Mouse (Mus musculus) adrenal gland, adult 2 months (tissue): Measurements from ENCODE around the gene Ogn. TPM values are rescaled to one million over a fixed set of nuclear protein-coding genes. Genes with fewer than 3 reads are reported as not detected.
A peak's percentile ranks its signal among the peaks of the same experiment; 100 is the strongest.
"Not testable (repeated sequence)": the region's sequence is repeated elsewhere in the genome, so short reads cannot be mapped to it uniquely, and the experiment has no call there.

Source experiments
- DNase-seq: peaks from one replicate; pipeline ENCODE4 v3.0.0; 2021
- long read RNA-seq: library from polyadenylated mRNA; stranded (forward); transcript quantifications from one replicate; pipeline ENCODE4 v2.0.0, GENCODE M21; 2021
- polyA plus RNA-seq: library from polyadenylated mRNA; depleted of rRNA; stranded (reverse); fragments of >200 nt; gene quantifications from 2 replicates; pipeline ENCODE4 v1.2.3, GENCODE M21; 2012; rRNA removed
- total RNA-seq, 2 experiments: library from RNA; stranded (reverse); gene quantifications; 2 replicates each; pipeline ENCODE4 v1.2.3; 2021

Ogn gene
- total RNA-seq (10 to 100 TPM; 60.1 to 64.3 TPM), polyA plus RNA-seq (2.1 and 3.2 TPM in 2 replicates)
- long read RNA-seq, transcript Ogn-201 (7 exons, 2,566 nt): major isoform, 15 of 24 reads
- long read RNA-seq, partial matches to known transcripts: 8 of 24 reads
- long read RNA-seq, other reads (novel, unspliced or antisense): 1 of 24 reads

DNA sequence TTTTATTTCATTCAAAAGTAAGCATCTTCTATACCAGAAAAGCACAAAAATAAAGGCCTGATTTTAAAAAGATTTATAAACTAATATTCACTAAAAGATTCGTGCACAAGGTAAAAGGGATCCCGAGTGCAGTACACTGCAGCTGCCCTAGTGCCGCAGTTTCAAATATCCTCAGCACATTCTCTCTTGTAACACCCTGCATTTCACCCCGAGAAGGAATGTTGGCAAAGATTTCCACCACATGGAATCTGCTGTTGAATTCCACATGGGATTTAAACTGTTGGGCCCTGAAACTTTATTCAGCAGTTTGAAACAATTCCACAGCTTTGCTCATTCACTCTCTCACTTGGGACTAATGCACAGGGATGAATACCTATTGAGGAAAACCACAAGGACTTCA is at the start of gene Ogn:
TSS of gene Ogn (plus strand) at position 333 of the 400 bp plus-strand sequence.
- DNase-seq: peak; percentile 11

DNA sequence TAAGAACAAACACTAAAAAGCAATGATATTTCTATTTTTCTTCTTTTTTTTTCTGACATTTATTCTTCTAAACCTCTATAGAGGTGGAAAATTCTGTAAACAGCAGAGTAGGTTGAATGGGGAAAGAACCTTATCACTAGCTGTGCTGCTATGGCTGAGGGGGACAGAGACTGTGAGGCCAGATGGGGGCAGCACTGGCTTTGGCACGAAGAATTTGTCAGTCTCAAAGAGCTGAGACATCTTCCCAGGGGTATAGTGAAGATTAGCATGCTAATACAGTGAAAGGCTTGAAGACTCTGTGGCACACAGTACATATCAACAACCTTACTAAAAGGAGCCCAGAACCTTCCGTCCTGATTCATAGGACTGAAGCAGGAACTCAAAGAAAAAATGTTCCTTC is 48.7 kb upstream of the Ogn start:
- peak; percentile 43 for DNase-seq

DNA sequence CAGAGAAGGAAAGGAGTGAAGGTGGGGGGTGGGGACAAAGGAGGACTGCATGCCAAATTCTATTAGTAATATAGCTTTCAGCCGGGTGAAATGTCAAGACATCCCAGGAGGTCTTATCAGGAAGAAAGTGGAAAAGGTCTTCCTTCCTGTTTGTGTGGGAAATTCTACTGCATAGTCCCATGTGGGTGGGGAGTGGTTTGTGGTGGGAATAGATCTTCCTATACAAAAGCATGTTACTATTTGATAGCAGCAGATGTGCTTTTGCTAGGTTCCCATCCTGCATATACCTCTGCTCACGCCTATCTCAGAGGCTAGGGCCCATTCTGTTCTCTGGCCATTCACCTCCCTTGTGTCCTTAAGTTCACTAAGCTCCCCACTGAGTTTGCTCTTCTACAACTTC is 47.0 kb upstream of the Ogn start:
- no peak for DNase-seq

DNA sequence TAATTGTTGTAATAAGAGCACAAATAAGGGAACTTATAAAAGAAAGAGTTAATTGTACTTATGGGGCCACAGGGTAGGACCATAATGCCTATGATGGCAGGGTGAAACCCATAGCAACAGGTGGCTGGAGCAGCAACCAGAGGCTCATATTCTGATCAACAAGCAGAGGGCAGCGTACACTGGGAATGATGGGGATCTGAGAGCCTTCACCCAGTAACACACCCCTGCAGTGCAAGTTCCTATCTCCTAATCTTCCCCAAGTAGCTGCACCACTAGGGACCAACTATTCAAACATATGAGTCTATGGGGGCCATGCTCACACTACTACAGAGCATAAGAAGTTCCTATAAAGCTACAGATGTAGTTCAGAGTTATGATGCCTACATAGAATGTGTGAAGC is 43.5 kb upstream of the Ogn start:
- no peak for DNase-seq

DNA sequence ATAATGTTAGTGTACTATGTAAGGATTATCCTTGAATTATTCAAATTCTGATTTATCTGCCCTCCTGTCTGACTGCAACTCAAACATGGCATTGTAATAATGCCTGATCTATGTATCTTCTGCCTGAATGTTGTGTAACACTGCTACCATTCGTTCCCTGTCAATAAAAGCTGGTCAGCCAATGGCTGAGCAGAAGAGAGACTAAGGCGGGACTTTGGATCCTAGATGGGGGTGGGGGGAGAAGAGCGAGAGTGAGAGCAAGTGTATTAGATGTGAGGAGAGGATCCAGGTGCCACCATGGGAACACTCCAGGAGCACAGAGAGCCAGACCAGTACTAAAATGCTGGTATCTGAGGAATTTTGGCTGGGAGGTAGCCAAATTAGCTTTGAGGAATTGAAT is 37.5 kb upstream of the Ogn start:
- no peak for DNase-seq

DNA sequence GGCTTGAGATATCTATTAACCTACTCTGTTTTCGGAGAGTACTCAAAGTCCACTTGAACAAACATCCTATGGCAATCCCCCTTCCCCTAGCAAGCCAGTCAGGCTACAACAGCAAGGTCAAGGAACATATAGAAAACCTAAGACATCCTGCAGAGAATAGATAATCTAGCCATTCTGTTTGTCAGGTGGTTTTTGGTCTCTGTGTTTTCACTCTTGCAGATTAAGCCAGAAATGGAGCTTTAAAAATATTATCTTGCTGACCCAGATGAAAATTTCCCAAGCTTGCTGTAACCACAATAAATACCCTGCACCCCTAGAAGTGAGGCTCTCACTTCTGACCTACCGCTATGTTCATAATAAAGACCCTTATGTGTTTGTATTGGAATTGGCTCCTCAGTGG is 36.4 kb upstream of the Ogn start:
- no peak for DNase-seq

DNA sequence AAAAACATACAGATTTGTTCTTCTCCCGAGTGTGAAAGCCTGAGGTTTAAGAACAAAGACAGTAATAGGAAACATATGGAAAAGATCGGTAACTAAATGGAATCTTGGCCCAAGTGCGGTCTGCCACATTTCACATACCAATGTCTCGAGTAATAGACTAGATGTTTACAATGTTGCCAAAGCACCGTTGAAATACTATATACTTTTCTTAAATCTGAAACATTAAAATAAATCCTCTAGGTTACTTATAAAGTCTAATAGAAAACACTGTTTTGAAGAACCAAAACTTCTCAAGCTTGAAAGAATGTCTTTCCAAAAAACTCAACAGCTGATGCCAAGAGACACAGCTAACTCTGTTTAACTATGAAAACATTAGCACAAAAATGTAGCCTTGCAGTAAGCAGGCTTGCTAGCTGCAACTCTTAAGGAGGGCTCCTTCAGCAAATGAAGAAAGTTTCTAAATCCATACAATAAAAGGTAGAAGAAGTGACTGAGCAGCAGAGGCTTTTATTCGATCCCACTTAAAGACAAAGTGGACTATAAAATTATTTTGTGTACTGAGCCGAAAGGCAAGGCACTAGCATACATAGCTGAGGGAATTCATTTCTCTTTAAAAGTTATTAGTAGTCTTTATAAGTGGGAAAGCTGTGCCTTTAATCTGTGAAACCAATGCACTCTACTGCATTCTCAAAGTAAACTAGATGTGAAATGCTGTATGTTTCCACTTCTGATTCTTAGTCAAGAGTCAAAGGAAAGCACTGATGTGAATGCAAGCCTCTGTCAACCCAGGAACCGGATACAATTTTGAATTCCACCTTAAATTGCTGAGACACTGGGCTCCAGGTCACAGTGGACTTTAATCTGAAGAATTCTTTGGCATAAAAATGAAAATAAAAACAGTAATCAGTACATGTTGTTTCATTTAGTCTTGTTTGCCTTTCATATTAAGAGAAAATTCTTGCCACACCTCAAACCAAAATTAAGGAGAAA is 26.0 kb upstream of the Ogn start, which contains the start of gene Omd:
TSS of gene Omd (plus strand) at position 922 of the 990 bp plus-strand sequence.
- DNase-seq: no peak

DNA sequence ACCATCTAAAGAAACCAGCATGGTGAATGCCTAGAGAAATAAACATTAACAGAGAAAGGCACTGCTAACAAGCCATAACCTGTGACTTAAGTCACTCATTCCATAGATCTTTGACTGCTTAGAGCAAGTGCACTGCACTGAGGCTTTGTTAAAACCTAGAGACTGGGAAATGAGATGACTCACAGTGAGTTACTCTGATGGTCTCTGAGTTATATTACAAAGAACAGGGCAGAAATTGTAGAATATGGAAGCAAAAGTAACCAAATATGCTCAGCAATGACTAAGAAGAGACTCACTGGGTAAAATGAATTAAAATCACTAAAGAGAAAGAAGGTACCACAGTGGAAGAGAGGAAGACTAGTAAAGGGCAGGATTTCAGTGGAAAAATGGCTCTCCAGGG is 24.0 kb upstream of the Ogn start:
- no peak for DNase-seq

DNA sequence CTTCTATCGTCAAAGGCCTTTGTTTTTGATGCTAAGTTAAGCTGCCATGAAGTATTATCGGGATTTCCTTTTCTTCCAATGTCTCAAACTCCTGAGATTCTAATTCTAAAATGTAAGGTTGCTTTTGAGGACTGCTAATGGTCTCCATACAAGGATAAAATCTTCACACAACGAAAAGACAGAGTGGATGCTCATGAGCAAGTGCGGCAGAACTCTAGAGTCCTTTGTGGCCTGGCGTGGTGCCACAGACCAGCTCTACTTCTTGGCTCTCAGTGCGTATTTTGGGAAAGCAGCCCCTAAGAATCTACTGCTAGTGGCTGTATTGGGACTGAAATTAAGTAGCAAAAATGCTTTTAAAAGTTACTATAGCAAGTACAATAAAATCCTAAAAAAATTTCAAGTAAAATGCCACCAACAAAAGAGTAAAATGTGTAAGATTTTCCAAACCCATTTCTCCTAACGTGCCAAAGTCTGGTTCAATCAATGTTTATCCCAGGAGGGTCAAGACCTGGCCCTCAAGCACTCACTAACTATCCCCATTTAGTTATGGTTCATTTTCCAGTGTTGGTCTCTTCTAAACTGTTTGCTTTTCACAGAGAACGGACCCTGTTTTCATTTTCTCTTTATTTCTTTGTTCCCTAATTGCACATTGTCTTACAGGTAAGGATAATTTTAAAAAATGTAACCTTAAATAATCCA is 23.4 kb upstream of the Ogn start:
- DNase-seq: no peak

DNA sequence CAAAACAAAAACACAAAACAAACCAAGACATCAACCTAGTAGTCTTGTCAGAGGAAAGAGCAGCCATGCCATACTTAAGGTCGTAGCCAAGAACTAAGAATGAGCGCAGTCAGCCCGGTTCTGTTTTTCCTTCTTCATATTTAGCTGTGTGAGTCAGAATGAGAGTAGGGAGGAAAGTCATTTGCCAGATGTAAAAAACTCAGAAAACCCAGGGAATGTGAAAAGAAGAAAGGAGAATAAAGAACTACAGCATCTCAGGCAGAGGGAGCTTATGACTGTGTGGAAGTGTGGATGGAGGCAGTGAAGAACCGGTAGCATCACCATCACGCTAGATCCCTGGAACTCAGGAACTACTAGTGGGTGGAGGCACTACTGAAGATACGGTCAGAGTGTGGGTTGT is 21.8 kb upstream of the Ogn start:
- DNase-seq: no peak

DNA sequence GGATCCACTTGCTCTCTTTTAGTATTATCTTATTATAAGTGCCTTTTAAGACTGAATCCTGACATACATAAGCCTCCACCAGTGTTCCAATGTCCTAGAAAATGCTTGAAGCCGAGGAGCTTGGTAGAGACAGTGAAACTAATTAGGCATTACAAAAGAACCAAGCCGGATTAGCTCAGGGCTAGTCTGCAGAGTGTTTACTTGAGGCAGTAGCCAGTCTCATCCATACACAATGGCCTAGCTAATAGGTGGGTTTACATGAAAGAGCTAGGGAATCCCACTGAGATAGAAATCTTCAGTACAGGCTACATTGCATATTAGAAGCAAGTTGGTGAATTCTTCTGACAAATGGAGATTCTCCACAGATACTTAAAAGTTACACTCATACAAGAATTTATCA is 5.3 kb upstream of the Ogn start:
- DNase-seq: not testable (repeated sequence)

DNA sequence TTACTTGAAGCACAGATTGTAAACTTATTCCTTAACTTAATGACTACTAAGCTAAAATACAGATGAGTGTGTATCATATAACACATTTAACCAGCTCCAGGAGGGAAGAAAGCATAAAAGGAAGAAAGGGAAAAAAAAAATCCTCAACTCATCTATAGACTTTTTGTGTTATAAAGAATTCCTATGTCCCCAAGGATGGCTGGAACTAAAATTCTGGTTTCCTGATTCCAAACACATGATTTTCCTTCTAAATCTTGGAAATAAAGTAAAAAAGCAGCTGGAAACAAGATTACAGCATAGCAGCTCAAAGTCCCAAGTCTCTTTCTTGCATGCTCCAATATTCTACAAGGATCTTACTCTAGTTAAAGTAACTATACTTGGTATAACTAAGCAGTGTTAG is 4.2 kb upstream of the Ogn start:
- DNase-seq: no peak

DNA sequence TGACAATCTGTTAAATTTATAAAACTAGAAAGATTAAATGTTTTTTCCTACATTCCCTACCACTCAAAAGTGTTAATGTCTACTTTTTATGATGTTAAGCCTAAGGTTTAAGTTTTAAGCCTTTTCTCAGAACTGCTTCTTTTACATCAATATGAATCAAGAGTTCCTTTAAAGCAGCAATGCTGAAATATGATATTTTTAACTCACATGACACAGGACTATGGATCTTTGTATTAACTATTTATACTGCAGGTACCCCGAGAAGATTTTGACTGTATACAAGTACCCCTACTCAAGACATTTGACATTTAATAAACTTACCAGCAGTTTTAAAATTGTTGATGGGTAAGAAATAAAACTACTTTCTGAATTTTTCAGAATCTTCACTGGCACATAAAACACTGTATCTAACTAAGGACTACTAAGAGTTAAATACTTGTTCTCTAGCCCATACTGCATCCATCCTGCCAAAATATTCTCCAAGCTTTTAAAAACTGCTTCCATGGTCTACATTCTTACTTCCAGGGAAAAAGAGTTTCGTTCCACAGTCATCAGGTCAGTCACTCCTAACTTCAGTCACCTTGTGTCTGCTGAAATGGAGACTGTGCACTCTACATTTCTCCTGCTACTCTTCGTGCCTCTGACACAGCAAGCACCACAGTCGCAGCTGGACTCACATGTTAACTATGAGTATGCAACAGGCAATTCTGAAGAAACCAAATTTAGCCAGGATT is 910 bp downstream of the Ogn start:
- DNase-seq: no peak

DNA sequence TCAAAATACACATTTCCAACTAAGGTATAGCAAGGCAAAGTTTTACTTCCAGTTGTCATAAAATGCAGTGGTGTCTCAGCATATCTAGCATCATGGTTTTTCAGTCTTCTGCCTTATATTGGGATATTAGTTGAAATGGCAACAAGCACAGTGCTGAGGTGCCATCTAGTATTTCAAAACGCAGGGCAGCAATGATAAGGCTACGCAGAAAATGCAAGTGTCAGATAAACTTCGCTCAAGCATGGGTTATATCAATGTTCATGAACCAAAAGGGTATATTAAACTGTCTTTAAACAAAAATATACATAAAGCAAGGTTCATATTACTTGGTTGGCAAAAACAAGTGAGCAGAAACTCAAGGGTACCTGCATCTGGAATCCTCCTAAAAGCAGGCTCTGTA is 9.2 kb downstream of the Ogn start:
- DNase-seq: no peak

DNA sequence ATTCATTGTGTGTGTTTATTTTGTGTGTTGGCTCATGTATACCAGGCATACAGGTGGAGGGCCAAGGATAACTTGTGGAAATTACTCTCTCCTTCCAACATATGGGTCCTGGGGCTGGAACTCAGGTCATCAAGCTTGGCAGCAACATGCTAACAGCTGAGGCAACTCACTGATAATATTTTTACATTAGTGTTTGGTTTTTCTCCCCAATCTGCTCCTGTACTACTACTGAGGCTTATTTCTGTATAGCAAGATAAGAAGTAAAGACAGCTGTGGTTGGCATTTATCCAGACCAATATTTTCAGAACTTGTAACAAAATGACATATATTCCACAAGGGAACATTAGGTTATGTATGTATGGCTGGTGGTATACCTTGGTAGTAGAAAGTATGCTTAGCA is 10.5 kb downstream of the Ogn start:
- DNase-seq: no peak

DNA sequence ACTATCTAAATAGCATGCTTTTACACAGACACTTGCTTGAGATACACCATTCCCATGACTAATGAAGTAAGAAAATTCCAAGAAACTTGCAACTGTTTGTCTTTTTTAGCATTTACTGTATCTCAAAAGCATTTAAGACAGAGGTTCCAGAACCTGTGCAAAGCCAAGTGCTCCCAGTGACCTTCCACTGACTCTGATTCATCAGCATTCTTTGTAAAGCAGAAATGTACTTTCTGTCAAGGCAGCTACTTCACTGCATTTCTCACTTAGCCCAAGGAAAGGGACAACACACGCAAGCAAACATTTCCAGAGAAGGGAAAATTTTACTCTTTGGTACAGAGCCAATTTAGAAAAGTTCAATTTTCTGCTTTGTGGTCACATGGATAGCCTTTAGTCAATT is 15.4 kb downstream of the Ogn start:
- peak; percentile 31 for DNase-seq

DNA sequence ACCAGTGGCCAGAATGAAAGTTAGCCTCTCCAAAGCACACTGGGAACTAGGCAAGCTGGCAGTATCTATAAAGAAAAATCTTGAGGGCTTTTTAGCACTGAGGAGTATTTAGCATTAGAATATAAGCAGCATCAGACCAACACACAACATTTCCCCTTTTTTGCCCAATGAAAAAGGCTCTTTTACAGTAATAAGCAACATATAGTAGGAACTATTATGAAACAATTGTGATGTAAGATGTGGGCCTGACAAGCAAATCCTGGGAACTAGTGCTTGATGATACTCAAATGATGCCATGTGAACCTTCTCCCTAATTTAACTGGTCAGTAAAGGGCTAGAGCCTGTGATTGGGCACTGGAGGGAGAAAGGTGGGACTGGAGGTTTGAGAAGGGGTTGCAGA is 20.3 kb downstream of the Ogn start:
- no peak for DNase-seq

DNA sequence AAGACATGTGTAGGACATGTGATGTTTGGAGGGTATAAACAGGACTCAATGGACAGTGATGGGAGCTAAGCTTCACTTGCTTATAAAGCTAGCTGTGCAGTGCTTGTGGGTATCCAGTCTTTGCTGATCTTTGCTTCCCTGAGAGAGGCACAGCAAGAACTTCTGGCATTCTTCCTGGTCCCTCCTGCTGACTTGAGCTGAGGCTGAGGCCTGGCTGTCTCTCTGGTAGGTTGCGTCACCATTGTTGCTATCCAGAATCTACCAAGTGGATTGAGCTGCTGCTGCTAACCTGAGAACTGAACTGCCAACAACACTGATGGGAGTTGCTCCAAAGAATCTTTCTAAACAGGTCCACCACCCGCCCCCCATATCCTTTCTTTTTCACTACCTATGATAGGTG is 21.2 kb downstream of the Ogn start:
- no peak for DNase-seq

DNA sequence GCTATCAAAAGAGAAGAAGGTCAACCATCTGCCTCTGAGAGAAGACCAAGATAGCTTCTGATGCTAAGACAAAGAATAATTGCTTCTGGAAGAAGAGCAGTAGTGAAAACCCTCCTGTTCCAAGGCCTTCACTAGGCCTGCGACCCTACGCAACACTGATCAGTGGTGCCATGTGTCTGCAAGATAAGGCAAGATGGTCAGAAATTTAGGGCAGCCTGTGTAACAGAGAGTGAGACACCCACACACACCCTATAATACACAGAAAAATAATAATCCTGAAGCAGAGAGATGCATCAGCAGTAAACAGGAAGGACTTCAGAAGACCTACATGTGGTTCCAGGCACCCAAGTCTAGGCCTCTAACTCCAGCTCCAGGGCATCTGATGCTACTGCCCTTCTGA is 32.1 kb downstream of the Ogn start:
- DNase-seq: no peak

DNA sequence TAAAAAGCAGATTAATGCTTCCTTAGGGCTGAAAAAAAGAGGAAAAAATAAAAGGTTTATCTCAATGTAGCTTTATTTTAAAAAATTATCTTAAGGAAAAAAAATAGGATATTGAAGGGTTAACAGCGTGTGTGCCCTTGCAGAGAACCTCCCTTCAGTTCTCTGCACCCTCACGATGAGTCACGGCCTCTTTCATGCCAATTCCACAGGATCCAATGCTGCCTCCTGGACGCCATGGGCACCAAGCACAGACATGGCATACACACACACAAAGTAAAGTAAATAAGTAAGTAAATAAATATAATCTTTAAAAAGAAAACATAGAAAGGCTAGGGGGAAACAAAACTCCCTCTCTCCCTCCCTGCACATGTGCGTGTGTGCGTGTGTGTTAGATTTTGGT is 34.8 kb downstream of the Ogn start:
- peak; percentile 47 for DNase-seq

DNA sequence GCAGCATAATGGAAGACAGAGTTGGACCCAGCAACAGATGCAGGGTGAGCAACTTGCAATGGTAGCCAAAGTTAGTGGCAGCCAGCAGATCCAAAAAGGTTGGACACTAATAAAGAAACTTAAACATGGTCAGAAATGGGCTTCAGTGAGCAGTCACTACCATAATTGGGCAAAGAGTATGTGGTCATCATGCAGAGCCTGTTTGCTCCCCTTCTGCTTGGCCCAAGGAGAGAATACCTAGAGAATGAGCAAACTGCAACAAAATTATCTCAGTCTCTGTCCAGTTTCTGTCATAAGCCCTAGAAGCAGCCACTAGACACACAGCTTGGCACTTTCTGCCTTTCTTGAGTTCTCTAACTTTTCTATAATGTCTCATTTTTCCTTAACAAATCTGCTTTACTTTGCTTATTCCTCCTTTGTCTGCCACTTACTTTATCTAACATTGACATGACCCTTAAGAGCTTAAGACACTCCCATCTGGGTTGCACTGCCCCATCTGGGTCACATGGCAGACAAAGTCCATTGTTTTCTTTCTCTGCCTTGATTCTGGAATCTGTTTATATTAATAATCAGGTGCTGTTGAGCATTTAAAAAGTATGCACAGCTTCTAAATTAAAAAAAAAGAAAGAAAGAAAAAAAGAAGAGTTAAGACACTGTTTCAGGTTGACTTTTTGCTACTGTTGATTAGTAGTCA is 36.0 kb downstream of the Ogn start:
- DNase-seq: no peak
